Mouse (Mus musculus): ENCODE measurements around the gene Mindy2.

- no peak for TF ChIP-seq POLR2A (IDR thresholded peaks at IDR 0.05; ENCODE audit: insufficient read length, low read depth)
- no peak for TF ChIP-seq MAX (IDR thresholded peaks at IDR 0.05; ENCODE audit: low read depth)
- TF ChIP-seq MYOG (IDR thresholded peaks at IDR 0.05; ENCODE audit: control insufficient read depth in 1 of 3, insufficient read depth in 1 of 3, insufficient read length in 2 of 3, low read depth in 2 of 3) = no peak
- no peak for TF ChIP-seq E2F4 (IDR thresholded peaks at IDR 0.05; ENCODE audit: insufficient read depth)
These were observed 69.8 kb downstream of the Mindy2 start for GRCm38 (mm10) chr9:70587171-70587570.

All from myocyte (in vitro differentiated cells).